Mouse (Mus musculus): Measurements from ENCODE around the gene Slc35g3. TPM values are rescaled to one million over a fixed set of nuclear protein-coding genes. Genes with fewer than 3 reads are reported as not detected.

The Slc35g3 gene
- polyA plus RNA-seq, 1 experiment from 2014 or later: 0.26 TPM

DNA sequence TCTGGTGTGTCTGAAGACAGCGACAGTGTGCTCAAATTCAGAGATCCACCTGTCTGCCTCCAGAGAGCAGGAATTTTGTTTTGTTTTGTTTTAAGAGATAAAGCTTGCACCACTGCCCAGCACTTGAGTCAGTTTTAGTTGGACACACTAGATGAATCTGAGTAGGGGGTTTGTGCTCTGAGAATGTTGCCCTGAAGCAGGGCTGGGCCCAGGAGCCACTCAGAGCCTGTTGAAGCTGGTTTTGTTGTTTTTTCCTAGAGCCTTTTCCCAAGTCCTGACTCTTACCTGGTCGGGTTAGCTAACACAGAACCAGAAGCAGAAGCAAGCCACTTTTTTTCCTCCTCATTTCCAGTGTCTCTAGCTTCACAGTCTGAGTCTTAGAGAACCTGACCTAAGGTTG, 50.7 kb downstream of the Slc35g3 start:
- WGBS: 85% methylated on average over 2 of the region's 2 CpGs
- no peaks in the 10 kb centered on the region for H3K27me3 ChIP-seq

DNA sequence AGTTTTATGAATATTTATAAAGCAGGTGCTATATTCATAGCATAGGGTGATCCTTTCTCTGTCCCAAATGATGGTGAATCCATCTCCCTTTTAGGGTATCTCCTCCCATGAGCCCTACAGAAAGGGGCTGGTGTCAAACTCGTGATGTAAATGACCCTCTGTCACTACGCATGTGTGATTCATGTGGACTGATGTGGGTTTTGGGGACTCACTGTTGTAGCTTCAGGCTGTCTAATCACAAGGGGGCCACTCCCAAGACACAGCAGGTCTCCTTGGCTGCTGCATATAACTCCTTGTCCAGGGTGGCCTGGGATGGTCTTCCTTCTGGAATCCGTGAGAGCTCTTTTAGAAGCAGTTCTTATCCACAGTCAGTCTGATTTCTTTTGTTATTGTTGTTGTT, 51.3 kb downstream of the Slc35g3 start:
- H3K9ac ChIP-seq: no peak overlapping the region
- ATAC-seq: no peak
- no peaks in the 10 kb centered on the region for H3K36me3 ChIP-seq (ENCODE audit: poor library complexity, severe bottlenecking)
- no peaks in the 10 kb centered on the region for H3K4me1 ChIP-seq
- H3K4me3 ChIP-seq: no peak overlapping the region
- no peak overlapping the region for H3K4me2 ChIP-seq
- WGBS: 72% methylated on average over 3 of the region's 3 CpGs
- H3K9me3 ChIP-seq (replicated peaks): no peaks in the 10 kb centered on the region; the same call in 1 of the 2 replicates
- no peaks in the 10 kb centered on the region for H3K27me3 ChIP-seq
- no peak overlapping the region for H3K27ac ChIP-seq

More for the DNA sequence above, 50.7 kb downstream of the Slc35g3 start:
- Histone ChIP-seq H3K9me3 (replicated peaks) (no peaks in the 10 kb centered on the region; the same call in 1 of the 2 replicates), H3K36me3 (ENCODE audit: poor library complexity, severe bottlenecking) (no peaks in the 10 kb centered on the region), H3K27ac (no peak overlapping the region), H3K9ac (no peak overlapping the region), H3K4me2 (no peak overlapping the region), H3K4me1 (no peaks in the 10 kb centered on the region), H3K4me3 (no peak overlapping the region)
- ATAC-seq: no peak

Other genes starting within 250 kb of the Slc35g3 start
- 1.7 and 2.0 TPM in 2 replicates for gene Dnah2, start 212.9 kb downstream of the Slc35g3 start, polyA plus RNA-seq (2015; fragmentation: Nextera tagmentation; extraction: Ambion mirVana)
- 63.1 and 72.0 TPM in 2 replicates for gene Efnb3, start 201.8 kb downstream of the Slc35g3 start, polyA plus RNA-seq (2015; fragmentation: Nextera tagmentation; extraction: Ambion mirVana)
- 32.0 and 35.1 TPM in 2 replicates for gene Wrap53, start 181.7 kb downstream of the Slc35g3 start, polyA plus RNA-seq (2015; fragmentation: Nextera tagmentation; extraction: Ambion mirVana)
- gene Trp53, start 181.6 kb downstream of the Slc35g3 start, polyA plus RNA-seq (2015; fragmentation: Nextera tagmentation; extraction: Ambion mirVana): 119 and 129 TPM in 2 replicates
- gene Atp1b2, start 156.0 kb downstream of the Slc35g3 start, polyA plus RNA-seq (2015; fragmentation: Nextera tagmentation; extraction: Ambion mirVana): 12.7 and 14.0 TPM in 2 replicates
- not detected in 2 replicates for gene Shbg, start 144.1 kb downstream of the Slc35g3 start, polyA plus RNA-seq (2015; fragmentation: Nextera tagmentation; extraction: Ambion mirVana)
- 20.6 and 22.7 TPM in 2 replicates for gene Sat2, start 139.9 kb downstream of the Slc35g3 start, polyA plus RNA-seq (2015; fragmentation: Nextera tagmentation; extraction: Ambion mirVana)
- 38.7 and 42.2 TPM in 2 replicates for gene Fxr2, start 129.0 kb downstream of the Slc35g3 start, polyA plus RNA-seq (2015; fragmentation: Nextera tagmentation; extraction: Ambion mirVana)
- not detected in 2 replicates for gene Sox15, start 106.7 kb downstream of the Slc35g3 start, polyA plus RNA-seq (2015; fragmentation: Nextera tagmentation; extraction: Ambion mirVana)
- 89.4 and 95.2 TPM in 2 replicates for gene Mpdu1, start 99.3 kb downstream of the Slc35g3 start, polyA plus RNA-seq (2015; fragmentation: Nextera tagmentation; extraction: Ambion mirVana)
- 4.4 and 5.2 TPM in 2 replicates for gene Cd68, start 95.8 kb downstream of the Slc35g3 start, polyA plus RNA-seq (2015; fragmentation: Nextera tagmentation; extraction: Ambion mirVana)
- 654 and 701 TPM in 2 replicates for gene Eif4a1, start 89.5 kb downstream of the Slc35g3 start, polyA plus RNA-seq (2015; fragmentation: Nextera tagmentation; extraction: Ambion mirVana)
- gene Senp3, start 79.9 kb downstream of the Slc35g3 start, polyA plus RNA-seq (2015; fragmentation: Nextera tagmentation; extraction: Ambion mirVana): 93.7 and 99.6 TPM in 2 replicates
- gene Tnfsf13, start 76.2 kb downstream of the Slc35g3 start, polyA plus RNA-seq (2015; fragmentation: Nextera tagmentation; extraction: Ambion mirVana): 0.15 and 0.43 TPM in 2 replicates
- 1.00 and 1.1 TPM in 2 replicates for gene Tnfsf12, start 66.1 kb downstream of the Slc35g3 start, polyA plus RNA-seq (2015; fragmentation: Nextera tagmentation; extraction: Ambion mirVana)
- gene Tnfsfm13, start 65.9 kb downstream of the Slc35g3 start, polyA plus RNA-seq (2015; fragmentation: Nextera tagmentation; extraction: Ambion mirVana): 0.45 and 0.87 TPM in 2 replicates
- gene Polr2a, start 3.3 kb downstream of the Slc35g3 start, polyA plus RNA-seq (2015; fragmentation: Nextera tagmentation; extraction: Ambion mirVana): 23.2 and 24.1 TPM in 2 replicates
- 1.6 and 1.8 TPM in 2 replicates for gene Zbtb4, start 3.9 kb upstream of the Slc35g3 start, polyA plus RNA-seq (2015; fragmentation: Nextera tagmentation; extraction: Ambion mirVana)
- gene Chrnb1, start 34.0 kb upstream of the Slc35g3 start, polyA plus RNA-seq (2015; fragmentation: Nextera tagmentation; extraction: Ambion mirVana): 1.5 TPM in 2 replicates
- 3.3 and 3.8 TPM in 2 replicates for gene Fgf11, start 39.9 kb upstream of the Slc35g3 start, polyA plus RNA-seq (2015; fragmentation: Nextera tagmentation; extraction: Ambion mirVana)
- 0.39 and 1.00 TPM in 2 replicates for gene Tmem102, start 43.7 kb upstream of the Slc35g3 start, polyA plus RNA-seq (2015; fragmentation: Nextera tagmentation; extraction: Ambion mirVana)
- not detected in 2 replicates for gene Gm39566, start 53.3 kb upstream of the Slc35g3 start, polyA plus RNA-seq (2015; fragmentation: Nextera tagmentation; extraction: Ambion mirVana)
- not detected in 2 replicates for gene Spem2, start 56.5 kb upstream of the Slc35g3 start, polyA plus RNA-seq (2015; fragmentation: Nextera tagmentation; extraction: Ambion mirVana)
- 0.37 and 0.52 TPM in 2 replicates for gene Spem1, start 60.2 kb upstream of the Slc35g3 start, polyA plus RNA-seq (2015; fragmentation: Nextera tagmentation; extraction: Ambion mirVana)
- gene Nlgn2, start 75.8 kb upstream of the Slc35g3 start, polyA plus RNA-seq (2015; fragmentation: Nextera tagmentation; extraction: Ambion mirVana): 16.6 and 17.0 TPM in 2 replicates
- 340 and 360 TPM in 2 replicates for gene Tmem256, start 76.5 kb upstream of the Slc35g3 start, polyA plus RNA-seq (2015; fragmentation: Nextera tagmentation; extraction: Ambion mirVana)
- 44.1 and 45.4 TPM in 2 replicates for gene Plscr3, start 84.4 kb upstream of the Slc35g3 start, polyA plus RNA-seq (2015; fragmentation: Nextera tagmentation; extraction: Ambion mirVana)
- 0.09 and 0.20 TPM in 2 replicates for gene Tnk1, start 96.8 kb upstream of the Slc35g3 start, polyA plus RNA-seq (2015; fragmentation: Nextera tagmentation; extraction: Ambion mirVana)
- gene Tmem95, start 116.0 kb upstream of the Slc35g3 start, polyA plus RNA-seq (2015; fragmentation: Nextera tagmentation; extraction: Ambion mirVana): not detected in 2 replicates
- gene Kctd11, start 119.4 kb upstream of the Slc35g3 start, polyA plus RNA-seq (2015; fragmentation: Nextera tagmentation; extraction: Ambion mirVana): 1.3 and 1.4 TPM in 2 replicates
- gene Acap1, start 133.6 kb upstream of the Slc35g3 start, polyA plus RNA-seq (2015; fragmentation: Nextera tagmentation; extraction: Ambion mirVana): 0.28 and 0.34 TPM in 2 replicates
- 19.1 and 20.3 TPM in 2 replicates for gene 2810408A11Rik, start 139.0 kb upstream of the Slc35g3 start, polyA plus RNA-seq (2015; fragmentation: Nextera tagmentation; extraction: Ambion mirVana)
- 15.5 and 20.2 TPM in 2 replicates for gene Neurl4, start 139.1 kb upstream of the Slc35g3 start, polyA plus RNA-seq (2015; fragmentation: Nextera tagmentation; extraction: Ambion mirVana)
- gene Gps2, start 151.9 kb upstream of the Slc35g3 start, polyA plus RNA-seq (2015; fragmentation: Nextera tagmentation; extraction: Ambion mirVana): 90.1 and 93.2 TPM in 2 replicates
- gene Eif5a, start 160.0 kb upstream of the Slc35g3 start, polyA plus RNA-seq (2015; fragmentation: Nextera tagmentation; extraction: Ambion mirVana): 1,467 and 1,510 TPM in 2 replicates
- 4.5 and 6.0 TPM in 2 replicates for gene Ybx2, start 173.8 kb upstream of the Slc35g3 start, polyA plus RNA-seq (2015; fragmentation: Nextera tagmentation; extraction: Ambion mirVana)
- gene Slc2a4, start 186.2 kb upstream of the Slc35g3 start, polyA plus RNA-seq (2015; fragmentation: Nextera tagmentation; extraction: Ambion mirVana): 9.3 and 12.6 TPM in 2 replicates
- gene Cldn7, start 202.8 kb upstream of the Slc35g3 start, polyA plus RNA-seq (2015; fragmentation: Nextera tagmentation; extraction: Ambion mirVana): 0.59 and 1.4 TPM in 2 replicates
- 21.1 and 24.3 TPM in 2 replicates for gene Ctdnep1, start 219.2 kb upstream of the Slc35g3 start, polyA plus RNA-seq (2015; fragmentation: Nextera tagmentation; extraction: Ambion mirVana)
- 157 and 164 TPM in 2 replicates for gene Elp5, start 220.5 kb upstream of the Slc35g3 start, polyA plus RNA-seq (2015; fragmentation: Nextera tagmentation; extraction: Ambion mirVana)
- gene Gabarap, start 229.2 kb upstream of the Slc35g3 start, polyA plus RNA-seq (2015; fragmentation: Nextera tagmentation; extraction: Ambion mirVana): 598 and 670 TPM in 2 replicates
- gene Phf23, start 233.8 kb upstream of the Slc35g3 start, polyA plus RNA-seq (2015; fragmentation: Nextera tagmentation; extraction: Ambion mirVana): 78.5 and 79.9 TPM in 2 replicates
- gene Dvl2, start 238.6 kb upstream of the Slc35g3 start, polyA plus RNA-seq (2015; fragmentation: Nextera tagmentation; extraction: Ambion mirVana): 31.8 and 35.4 TPM in 2 replicates

All from forebrain, embryonic 13.5 days (tissue).